Mouse (Mus musculus) olfactory bulb, adult 2 months (tissue): ENCODE data around the gene Ifrd2.

Experiments
- CTCF ChIP-seq: fragments of 200-500 bp; IDR thresholded peaks from 2 replicates; pipeline ENCODE4 v1.5.1; 2012; ENCODE audit warnings: low read depth, mild to moderate bottlenecking, low read length, moderate library complexity; ENCODE audit not compliant: insufficient read depth
- POLR2A ChIP-seq: fragments of 200-500 bp; IDR thresholded peaks from 2 replicates; pipeline ENCODE4 v1.6.1; 2012; ENCODE audit warnings: mild to moderate bottlenecking, low read depth, low read length, moderate library complexity; ENCODE audit not compliant: insufficient read depth

- TF ChIP-seq POLR2A (no peak), CTCF (no peak)
These were observed 30.7 kb downstream of the Ifrd2 start for GRCm38 (mm10) chr9:107618098-107618497.
